Mouse (Mus musculus) intestine, embryonic 16.5 days (tissue): ENCODE measurements around the gene Sec31b. TPM values are rescaled to one million over a fixed set of nuclear protein-coding genes. Genes with fewer than 3 reads are reported as not detected.

Experiments
- ATAC-seq: fragments of 200-750 bp; cut with Nextera tagmentation; 2 replicates; pipeline ENCODE4 v1.8.0; 2017; ENCODE audit warnings: moderate TSS enrichment, moderate library complexity
- H3K27ac ChIP-seq: fragments of 300-500 bp; sonication (generic); 2 replicates; pipeline ENCODE4 v1.5.1; 2014; ENCODE audit warnings: mild to moderate bottlenecking, low read length
- H3K27me3 ChIP-seq: fragments of 300-500 bp; sonication (generic); replicated peaks from 2 replicates; pipeline ENCODE4 v1.6.1; 2014; ENCODE audit warnings: low read length, control low read depth, mixed read lengths; ENCODE audit not compliant: control insufficient read depth, insufficient read depth
- H3K36me3 ChIP-seq: fragments of 300-500 bp; sonication (generic); 2 replicates; pipeline ENCODE4 v1.6.1; 2014; ENCODE audit warnings: low read length, control low read depth; ENCODE audit not compliant: control insufficient read depth, insufficient read depth
- H3K4me1 ChIP-seq: fragments of 300-500 bp; sonication (generic); 2 replicates; pipeline ENCODE4 v1.6.1; 2014; ENCODE audit warnings: low read length, control low read depth, mixed read lengths; ENCODE audit not compliant: control insufficient read depth, insufficient read depth
- H3K4me2 ChIP-seq: fragments of 300-500 bp; sonication (generic); 2 replicates; pipeline ENCODE4 v1.6.1; 2014; ENCODE audit warnings: low read depth, low read length, control low read depth
- H3K4me3 ChIP-seq: fragments of 300-500 bp; sonication (generic); 2 replicates; pipeline ENCODE4 v1.5.1; 2014; ENCODE audit warnings: mild to moderate bottlenecking, low read length
- H3K9ac ChIP-seq: fragments of 300-500 bp; sonication (generic); 2 replicates; pipeline ENCODE4 v1.6.1; 2014; ENCODE audit warnings: low read depth, low read length
- H3K9me3 ChIP-seq: fragments of 300-500 bp; sonication (generic); 2 replicates; pipeline ENCODE4 v1.6.1; 2016; ENCODE audit warnings: low read length, control low read depth; ENCODE audit not compliant: control insufficient read depth
- WGBS: fragments of 180-500 bp; shearing (Covaris S2); extraction: QIAGEN DNeasy Blood & Tissue Kit; methylation state at CpG from one replicate; pipeline ENCODE4 v1.1.7; 2014; 5-methylcytosine and 5-hydroxymethylcytosine counted together
- polyA plus RNA-seq: library from polyadenylated mRNA; unstranded; fragments of >200 nt; fragmentation: Nextera tagmentation; extraction: Ambion mirVana; gene quantifications from 2 replicates; pipeline ENCODE4 v1.2.1, GENCODE M21; 2015

The Sec31b gene
- polyA plus RNA-seq, 1 experiment from 2014 or later, result 0.24 TPM

- no peak overlapping the region for H3K4me2 ChIP-seq
- 33% methylated on average over 14 of the region's 14 CpGs for WGBS
- H3K27ac ChIP-seq, result peak overlapping the region; percentile 17
These were observed 30.9 kb downstream of the Sec31b start for GRCm38 (mm10) chr19:44514521-44515451.

GRCm38 (mm10) chr19:44513921-44514482 lies 31.7 kb downstream of the Sec31b start:
- Histone ChIP-seq H3K27ac (no peak overlapping the region), H3K27me3 (peaks cover 41% of the 10 kb centered on the region), H3K4me3 (no peak overlapping the region), H3K36me3 (no peaks in the 10 kb centered on the region), H3K9ac (no peak overlapping the region), H3K9me3 (no peaks in the 10 kb centered on the region), H3K4me1 (peaks cover 17% of the 10 kb centered on the region), H3K4me2 (no peak overlapping the region)
- 32% methylated on average over 7 of the region's 7 CpGs for WGBS
- no peak for ATAC-seq

More at GRCm38 (mm10) chr19:44514521-44515451, 30.9 kb downstream of the Sec31b start:
- no peak overlapping the region for H3K4me3 ChIP-seq
- H3K27me3 ChIP-seq, result peaks cover 34% of the 10 kb centered on the region
- no peaks in the 10 kb centered on the region for H3K36me3 ChIP-seq
- H3K4me1 ChIP-seq, result peaks cover 22% of the 10 kb centered on the region
- no peak overlapping the region for H3K9ac ChIP-seq
- no peak for ATAC-seq
- H3K9me3 ChIP-seq, result no peaks in the 10 kb centered on the region

- H3K9me3 ChIP-seq, result no peaks in the 10 kb centered on the region
- peaks cover 16% of the 10 kb centered on the region; the same call in 1 of the 2 replicates for H3K4me1 ChIP-seq
- WGBS, result 37% methylated on average over 11 of the region's 11 CpGs
- H3K4me2 ChIP-seq, result no peak overlapping the region
- no peak overlapping the region for H3K27ac ChIP-seq
- peaks cover 42% of the 10 kb centered on the region for H3K27me3 ChIP-seq
- ATAC-seq, result no peak
- no peaks in the 10 kb centered on the region for H3K36me3 ChIP-seq
- H3K9ac ChIP-seq, result no peak overlapping the region
- no peak overlapping the region for H3K4me3 ChIP-seq
These were observed 32.4 kb downstream of the Sec31b start for GRCm38 (mm10) chr19:44513054-44513833.

GRCm38 (mm10) chr19:44512601-44513000 lies 33.1 kb downstream of the Sec31b start:
- Histone ChIP-seq H3K4me3 (no peak overlapping the region), H3K9ac (no peak overlapping the region), H3K27me3 (peaks cover 42% of the 10 kb centered on the region), H3K36me3 (no peaks in the 10 kb centered on the region), H3K4me1 (peaks cover 16% of the 10 kb centered on the region; the same call in 1 of the 2 replicates), H3K27ac (no peak overlapping the region), H3K9me3 (no peaks in the 10 kb centered on the region), H3K4me2 (no peak overlapping the region)
- 38% methylated on average over 5 of the region's 5 CpGs for WGBS
- no peak for ATAC-seq

GRCm38 (mm10) chr19:44511451-44512231 lies 34.0 kb downstream of the Sec31b start:
- no peaks in the 10 kb centered on the region for H3K36me3 ChIP-seq
- under 1% methylated on average over 66 of the region's 66 CpGs for WGBS
- ATAC-seq, result peak; percentile 44
- H3K27me3 ChIP-seq, result peaks cover 42% of the 10 kb centered on the region
- peak overlapping the region; percentile 53 for H3K4me3 ChIP-seq
- H3K27ac ChIP-seq, result no peak overlapping the region
- H3K9ac ChIP-seq, result peak overlapping the region; percentile 54
- H3K4me1 ChIP-seq, result peaks cover 16% of the 10 kb centered on the region; the same call in 1 of the 2 replicates
- H3K9me3 ChIP-seq, result no peaks in the 10 kb centered on the region
- peak overlapping the region; percentile 88 for H3K4me2 ChIP-seq

GRCm38 (mm10) chr19:44510534-44511175 lies 35.0 kb downstream of the Sec31b start:
- Histone ChIP-seq H3K9ac (no peak overlapping the region), H3K4me3 (no peak overlapping the region; the same call in none of the 2 replicates), H3K4me2 (peak overlapping the region; percentile 88; the same call in 1 of the 2 replicates), H3K36me3 (no peaks in the 10 kb centered on the region), H3K27ac (no peak overlapping the region), H3K4me1 (peaks cover 16% of the 10 kb centered on the region; the same call in 1 of the 2 replicates), H3K27me3 (peaks cover 42% of the 10 kb centered on the region), H3K9me3 (no peaks in the 10 kb centered on the region)
- 5% methylated on average over 12 of the region's 12 CpGs for WGBS
- ATAC-seq, result no peak

- Histone ChIP-seq H3K27ac (no peak overlapping the region), H3K9ac (no peak overlapping the region), H3K4me2 (no peak overlapping the region), H3K27me3 (0 out of 2 replicates have a peak, but pooled peaks cover 2% of the 10 kb centered on the region), H3K4me1 (peaks cover 3% of the 10 kb centered on the region; the same call in 1 of the 2 replicates), H3K4me3 (no peak overlapping the region), H3K9me3 (no peaks in the 10 kb centered on the region), H3K36me3 (no peaks in the 10 kb centered on the region)
- 74% methylated on average over 4 of the region's 4 CpGs for WGBS
- no peak for ATAC-seq
These were observed 42.9 kb downstream of the Sec31b start for GRCm38 (mm10) chr19:44502741-44503140.

- H3K4me2 ChIP-seq, result no peak overlapping the region
- no peak overlapping the region for H3K4me3 ChIP-seq
- H3K9ac ChIP-seq, result no peak overlapping the region
- 64% methylated on average over 6 of the region's 6 CpGs for WGBS
- no peak overlapping the region for H3K27ac ChIP-seq
- no peaks in the 10 kb centered on the region for H3K36me3 ChIP-seq
- no peak for ATAC-seq
- H3K27me3 ChIP-seq, result 0 out of 2 replicates have a peak, but pooled peaks cover 2% of the 10 kb centered on the region
- peaks cover 3% of the 10 kb centered on the region; the same call in 1 of the 2 replicates for H3K4me1 ChIP-seq
- H3K9me3 ChIP-seq, result no peaks in the 10 kb centered on the region
These were observed 43.7 kb downstream of the Sec31b start for GRCm38 (mm10) chr19:44501925-44502324.
